Mouse (Mus musculus) hindbrain, embryonic 11.5 days (tissue): Measurements from ENCODE around the gene Arhgef28. TPM values are rescaled to one million over a fixed set of nuclear protein-coding genes. Genes with fewer than 3 reads are reported as not detected.
"Not testable (repeated sequence)": the region's sequence is repeated elsewhere in the genome, so short reads cannot be mapped to it uniquely, and the experiment has no call there.

Experiments
- ATAC-seq: fragments of 200-750 bp; cut with Nextera tagmentation; 2 replicates; pipeline ENCODE4 v1.8.0; 2017; ENCODE audit warnings: mild to moderate bottlenecking, moderate TSS enrichment, moderate library complexity; ENCODE audit not compliant: low FRiP score
- DNase-seq: peaks from one replicate; pipeline ENCODE4 v3.0.0-alpha.2; 2015; ENCODE audit warnings: low spot score
- H3K27ac ChIP-seq: fragments of 300-500 bp; sonication (generic); 2 replicates; pipeline ENCODE4 v1.5.1; 2014; ENCODE audit warnings: mild to moderate bottlenecking, low read depth, low read length
- H3K27me3 ChIP-seq: fragments of 300-500 bp; sonication (generic); 2 replicates; pipeline ENCODE4 v1.6.1; 2014; ENCODE audit warnings: mild to moderate bottlenecking, low read length, moderate library complexity, mixed read lengths; ENCODE audit not compliant: control insufficient read depth, insufficient read depth
- H3K36me3 ChIP-seq: fragments of 300-500 bp; sonication (generic); 2 replicates; pipeline ENCODE4 v1.6.1; 2014; ENCODE audit warnings: mild to moderate bottlenecking, low read length, moderate library complexity, mixed read lengths; ENCODE audit not compliant: control insufficient read depth, insufficient read depth
- H3K4me1 ChIP-seq: fragments of 300-500 bp; sonication (generic); replicated peaks from 2 replicates; pipeline ENCODE4 v1.6.1; 2014; ENCODE audit warnings: low read length, mixed read lengths; ENCODE audit not compliant: control insufficient read depth, insufficient read depth
- H3K4me2 ChIP-seq: fragments of 300-500 bp; sonication (generic); replicated peaks from 2 replicates; pipeline ENCODE4 v1.6.1; 2014; ENCODE audit warnings: mild to moderate bottlenecking, low read depth, low read length
- H3K4me3 ChIP-seq: fragments of 300-500 bp; sonication (generic); 2 replicates; pipeline ENCODE4 v1.5.1; 2014; ENCODE audit warnings: low read depth, low read length
- H3K9ac ChIP-seq: fragments of 300-500 bp; sonication (generic); 2 replicates; pipeline ENCODE4 v1.6.1; 2014; ENCODE audit warnings: low read depth, low read length
- H3K9me3 ChIP-seq: fragments of 300-500 bp; sonication (generic); 2 replicates; pipeline ENCODE4 v1.6.1; 2016; ENCODE audit warnings: low read length; ENCODE audit not compliant: control insufficient read depth
- WGBS: fragments of 180-500 bp; shearing (Covaris S2); extraction: QIAGEN DNeasy Blood & Tissue Kit; methylation state at CpG from one replicate; pipeline ENCODE4 v1.1.7; 2014; 5-methylcytosine and 5-hydroxymethylcytosine counted together
- polyA plus RNA-seq: library from polyadenylated mRNA; unstranded; fragments of >200 nt; fragmentation: Nextera tagmentation; extraction: Ambion mirVana; gene quantifications from 2 replicates; pipeline ENCODE4 v1.2.1, GENCODE M21; 2014

Gene Arhgef28
- polyA plus RNA-seq, 1 experiment from 2014 or later = 11.8 TPM

DNA sequence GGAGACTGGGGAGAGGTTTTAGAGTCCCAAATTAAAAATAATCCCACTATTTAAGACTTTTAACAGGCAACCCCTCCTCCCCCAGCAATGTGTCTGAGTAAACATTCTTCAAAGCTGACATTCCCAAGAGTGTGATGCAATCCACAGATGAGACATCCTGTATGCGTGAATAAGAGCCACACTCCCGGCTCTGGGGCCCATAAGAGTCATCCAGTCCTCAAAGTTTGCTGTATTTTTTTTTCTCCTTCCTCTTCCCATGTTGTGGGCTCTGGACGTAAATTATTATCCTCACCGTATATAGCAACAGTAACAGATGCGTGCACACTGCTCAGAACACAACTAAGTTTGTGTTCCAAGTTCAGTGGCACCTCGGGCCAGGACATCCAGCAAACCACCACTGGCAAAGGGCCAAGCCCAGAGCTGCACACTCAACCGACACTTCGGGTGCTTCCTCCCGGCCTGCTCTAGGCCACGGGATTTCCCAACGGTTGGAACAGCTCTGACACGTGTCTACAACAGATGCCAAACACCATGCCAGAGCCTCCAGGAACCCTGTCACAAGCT lies 178.5 kb downstream of the Arhgef28 start:
- Histone ChIP-seq H3K9me3 (no peaks in the 10 kb centered on the region), H3K9ac (no peak overlapping the region), H3K4me2 (no peak overlapping the region), H3K27ac (no peak overlapping the region), H3K27me3 (no peaks in the 10 kb centered on the region), H3K36me3 (no peaks in the 10 kb centered on the region), H3K4me3 (no peak overlapping the region), H3K4me1 (0 out of 2 replicates have a peak, but pooled peaks cover 2% of the 10 kb centered on the region)
- WGBS = 85% methylated on average over 12 of the region's 12 CpGs
- ATAC-seq = no peak
- DNase-seq = no peak

DNA sequence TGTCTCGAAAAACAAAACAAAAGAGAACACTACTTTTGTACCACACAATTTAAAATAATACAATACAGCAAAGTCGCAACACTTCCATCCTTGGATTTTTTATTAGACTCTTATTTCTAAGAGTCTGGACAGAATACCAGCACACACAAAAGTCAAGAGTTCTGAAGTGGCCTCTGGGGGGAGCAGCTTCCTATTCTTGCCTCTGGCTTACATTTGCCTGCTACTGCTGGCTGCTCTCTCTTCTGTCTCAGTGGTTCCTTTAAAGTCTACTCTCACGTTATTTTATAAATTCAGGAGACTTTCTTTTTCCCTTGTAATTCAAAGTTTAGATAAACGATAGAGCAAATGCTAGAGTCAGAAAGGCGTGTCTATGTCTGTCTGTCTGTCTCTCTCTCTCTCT lies 179.1 kb downstream of the Arhgef28 start:
- Histone ChIP-seq H3K4me3 (no peak overlapping the region), H3K36me3 (no peaks in the 10 kb centered on the region), H3K9me3 (no peaks in the 10 kb centered on the region), H3K4me2 (no peak overlapping the region), H3K9ac (no peak overlapping the region), H3K27ac (no peak overlapping the region), H3K4me1 (0 out of 2 replicates have a peak, but pooled peaks cover 2% of the 10 kb centered on the region), H3K27me3 (no peaks in the 10 kb centered on the region)
- ATAC-seq (no peak), DNase-seq (no peak)
- 77% methylated on average over 5 of the region's 5 CpGs for WGBS

DNA sequence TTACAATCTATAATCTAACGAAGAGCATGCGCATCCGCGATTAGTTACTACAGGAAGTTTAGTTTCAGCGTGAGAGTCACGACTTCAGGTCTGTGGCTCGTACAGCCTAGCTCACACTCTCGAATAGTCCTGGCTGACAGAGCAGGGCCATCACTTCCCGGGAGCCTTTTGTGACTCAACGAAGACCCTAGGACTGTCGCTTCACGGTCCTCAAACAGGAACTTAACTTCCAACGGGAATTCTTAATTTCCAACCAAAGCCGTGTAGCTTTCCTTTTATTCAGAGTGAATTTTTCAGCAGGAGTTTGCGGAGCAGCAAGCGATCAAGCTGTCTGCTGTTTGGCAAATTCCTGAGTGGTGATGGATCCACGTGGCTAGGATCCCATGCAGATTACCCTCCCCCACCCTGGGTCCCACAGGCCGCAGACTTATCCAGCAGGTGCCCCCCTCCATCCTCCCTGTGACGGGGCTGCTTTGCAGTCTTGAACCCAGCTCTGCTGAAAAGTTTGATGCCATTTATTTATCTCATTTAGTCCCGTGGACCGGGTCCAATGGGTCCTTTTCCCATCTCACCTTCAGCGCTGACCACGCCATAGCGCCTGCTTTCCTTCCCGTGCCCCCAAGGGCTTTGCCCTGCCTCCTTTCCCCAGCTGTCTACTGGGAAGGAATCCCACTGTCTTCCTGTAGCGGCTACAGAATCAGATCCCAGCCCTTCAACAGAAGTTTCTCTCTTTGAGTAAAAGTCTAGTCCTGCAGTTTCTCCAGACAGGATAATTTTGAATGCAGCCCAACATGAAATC lies 180.3 kb downstream of the Arhgef28 start:
- Histone ChIP-seq H3K4me2 (no peak overlapping the region), H3K27ac (no peak overlapping the region), H3K36me3 (no peaks in the 10 kb centered on the region), H3K9me3 (no peaks in the 10 kb centered on the region), H3K9ac (no peak overlapping the region), H3K4me1 (no peaks in the 10 kb centered on the region), H3K4me3 (no peak overlapping the region), H3K27me3 (no peaks in the 10 kb centered on the region)
- WGBS = 74% methylated on average over 26 of the region's 26 CpGs
- ATAC-seq = no peak
- no peak for DNase-seq

DNA sequence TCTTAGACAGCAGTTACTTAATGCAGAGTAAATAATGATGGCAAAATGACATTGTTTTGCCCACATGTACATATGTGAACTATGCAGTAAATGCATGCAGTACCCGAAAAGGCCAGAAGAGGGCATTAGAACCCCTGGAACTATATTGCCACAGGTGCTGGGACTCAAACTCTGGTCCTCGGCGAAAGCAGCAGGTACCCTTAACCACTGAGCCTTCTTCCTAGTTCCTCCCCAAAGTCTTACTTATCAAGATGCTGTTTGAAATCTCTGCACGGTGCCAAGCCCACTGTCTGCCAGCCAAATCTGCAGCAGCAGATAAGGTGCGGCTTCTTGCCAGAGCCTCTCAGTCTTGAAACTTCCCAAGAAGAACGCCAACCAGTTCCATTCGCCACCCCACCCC lies 181.1 kb downstream of the Arhgef28 start:
- peak; percentile 34 for DNase-seq
- H3K9ac ChIP-seq = no peak overlapping the region
- no peak for ATAC-seq
- H3K4me2 ChIP-seq = no peak overlapping the region
- WGBS = 85% methylated on average over 7 of the region's 7 CpGs
- no peak overlapping the region for H3K27ac ChIP-seq
- H3K36me3 ChIP-seq = no peaks in the 10 kb centered on the region
- H3K9me3 ChIP-seq = no peaks in the 10 kb centered on the region
- no peaks in the 10 kb centered on the region for H3K4me1 ChIP-seq
- H3K27me3 ChIP-seq = no peaks in the 10 kb centered on the region
- H3K4me3 ChIP-seq = no peak overlapping the region

DNA sequence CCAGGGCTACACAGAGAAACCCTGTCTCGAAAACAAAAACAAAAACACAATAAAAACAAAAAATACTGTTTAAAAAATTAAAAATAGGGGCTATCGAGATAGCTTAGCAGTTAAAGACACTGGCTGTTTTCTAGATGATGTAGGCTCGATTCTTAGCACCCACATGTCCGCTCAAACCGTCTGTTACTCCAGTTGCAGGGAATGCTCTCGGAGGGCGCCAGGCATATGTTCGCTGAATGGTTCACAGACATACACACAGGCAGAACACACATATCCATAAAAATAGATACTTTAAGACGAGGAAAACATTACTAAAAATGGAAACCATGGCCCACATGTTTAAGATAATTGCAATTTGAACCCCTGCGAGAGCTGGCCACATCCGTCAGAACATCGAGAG lies 181.6 kb downstream of the Arhgef28 start:
- WGBS = 93% methylated on average over 12 of the region's 12 CpGs
- no peak overlapping the region for H3K9ac ChIP-seq
- ATAC-seq = no peak

DNA sequence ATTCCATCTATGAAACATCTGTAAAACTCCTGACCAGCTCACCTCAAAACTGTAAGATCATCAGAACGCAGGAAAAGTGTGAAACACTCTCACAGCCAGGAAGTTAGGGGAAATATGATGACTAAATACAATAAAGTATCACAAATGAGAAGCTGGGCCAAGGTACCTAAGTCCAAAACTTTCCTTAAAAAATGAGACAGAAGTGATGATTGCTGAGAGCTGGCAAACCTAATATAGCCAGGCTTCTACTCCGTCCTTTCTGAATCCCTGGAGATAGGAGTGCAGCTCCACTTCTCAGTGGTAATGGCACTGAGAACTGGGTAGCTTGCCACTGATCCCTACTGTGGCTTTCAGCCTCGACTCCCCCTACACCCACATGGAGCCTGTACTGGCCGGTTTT lies 184.3 kb downstream of the Arhgef28 start:
- Histone ChIP-seq H3K4me3 (no peak overlapping the region), H3K9me3 (no peaks in the 10 kb centered on the region), H3K36me3 (no peaks in the 10 kb centered on the region), H3K27ac (no peak overlapping the region), H3K4me2 (no peak overlapping the region), H3K9ac (no peak overlapping the region), H3K4me1 (peaks cover 2% of the 10 kb centered on the region; the same call in 1 of the 2 replicates), H3K27me3 (no peaks in the 10 kb centered on the region)
- ATAC-seq = no peak
- no peak for DNase-seq
- WGBS = 78% methylated on average over 4 of the region's 4 CpGs

More for the DNA sequence above, 181.6 kb downstream of the Arhgef28 start:
- H3K27ac ChIP-seq = no peak overlapping the region
- H3K27me3 ChIP-seq = no peaks in the 10 kb centered on the region
- H3K9me3 ChIP-seq = no peaks in the 10 kb centered on the region
- no peak for DNase-seq
- no peaks in the 10 kb centered on the region for H3K4me1 ChIP-seq
- no peak overlapping the region for H3K4me2 ChIP-seq
- H3K36me3 ChIP-seq = no peaks in the 10 kb centered on the region
- H3K4me3 ChIP-seq = no peak overlapping the region

DNA sequence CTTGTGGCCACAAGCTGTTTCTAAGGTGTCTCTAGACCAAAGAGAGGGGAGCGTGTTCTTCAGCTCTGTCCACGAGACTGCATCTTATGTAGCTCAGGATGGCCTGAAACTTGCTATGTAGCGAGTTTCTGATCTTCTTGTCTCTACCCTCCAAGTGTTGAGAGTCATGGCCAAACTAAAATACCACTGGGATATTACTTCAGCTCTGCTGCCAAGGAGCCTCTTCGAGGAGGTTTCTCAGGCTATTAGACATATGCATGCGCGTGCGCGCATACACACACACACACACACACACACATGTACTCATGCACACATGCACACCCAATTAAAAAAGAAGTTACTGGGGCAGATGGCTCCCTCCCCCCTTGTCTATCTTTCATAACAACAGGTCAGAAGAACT lies 187.4 kb downstream of the Arhgef28 start:
- not testable (repeated sequence) for H3K4me1 ChIP-seq, DNase-seq, H3K9ac ChIP-seq, H3K36me3 ChIP-seq, H3K4me2 ChIP-seq, ATAC-seq, H3K9me3 ChIP-seq, H3K27ac ChIP-seq, H3K27me3 ChIP-seq, H3K4me3 ChIP-seq
- 94% methylated on average over 8 of the region's 8 CpGs for WGBS

DNA sequence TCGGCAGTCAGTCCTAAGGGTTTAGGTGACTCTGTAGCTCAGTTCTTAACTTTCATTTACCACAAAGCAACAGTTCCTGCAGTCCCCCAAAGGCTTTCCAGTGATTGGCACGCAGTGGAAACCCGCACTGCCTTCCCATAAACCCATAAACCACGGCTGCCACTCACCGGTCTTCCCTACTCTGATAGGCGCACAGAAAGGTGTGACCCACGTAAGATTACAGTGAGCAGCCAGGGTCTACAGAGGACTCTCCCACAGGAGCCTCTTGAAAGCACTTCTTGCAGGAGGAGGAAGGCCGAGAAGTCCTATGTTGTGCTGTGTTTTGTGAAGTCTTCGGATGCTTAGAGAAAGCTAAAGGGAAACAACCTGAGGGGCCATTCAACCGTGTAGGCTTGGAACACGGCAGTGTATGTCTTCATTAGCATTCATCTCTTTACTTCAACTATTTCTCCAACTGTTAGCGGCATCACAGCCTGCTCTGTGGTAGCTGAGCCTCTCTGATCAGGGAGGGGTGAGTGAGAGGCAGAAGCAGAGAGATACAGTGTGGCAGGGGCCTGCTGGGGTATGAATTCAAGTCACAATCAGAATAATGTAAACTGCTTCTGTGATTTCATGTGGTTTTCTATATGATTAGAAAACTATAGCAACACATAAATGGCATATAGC lies 189.2 kb downstream of the Arhgef28 start:
- H3K27ac ChIP-seq = no peak overlapping the region
- ATAC-seq (peak; percentile 66), DNase-seq (peak; percentile 49)
- no peaks in the 10 kb centered on the region for H3K9me3 ChIP-seq
- H3K36me3 ChIP-seq = no peaks in the 10 kb centered on the region
- peaks cover 4% of the 10 kb centered on the region; the same call in 1 of the 2 replicates for H3K4me1 ChIP-seq
- WGBS = 30% methylated on average over 12 of the region's 12 CpGs
- peak overlapping the region; percentile 82 for H3K4me2 ChIP-seq
- H3K27me3 ChIP-seq = peaks cover 2% of the 10 kb centered on the region; the same call in 1 of the 2 replicates
- peak overlapping the region; percentile 32 for H3K4me3 ChIP-seq
- H3K9ac ChIP-seq = no peak overlapping the region
